Mouse (Mus musculus): ENCODE measurements around the gene Tesc. TPM values are rescaled to one million over a fixed set of nuclear protein-coding genes. Genes with fewer than 3 reads are reported as not detected.

Gene Tesc
- polyA plus RNA-seq, 2 experiments = 0.58 to 1.2 TPM

DNA sequence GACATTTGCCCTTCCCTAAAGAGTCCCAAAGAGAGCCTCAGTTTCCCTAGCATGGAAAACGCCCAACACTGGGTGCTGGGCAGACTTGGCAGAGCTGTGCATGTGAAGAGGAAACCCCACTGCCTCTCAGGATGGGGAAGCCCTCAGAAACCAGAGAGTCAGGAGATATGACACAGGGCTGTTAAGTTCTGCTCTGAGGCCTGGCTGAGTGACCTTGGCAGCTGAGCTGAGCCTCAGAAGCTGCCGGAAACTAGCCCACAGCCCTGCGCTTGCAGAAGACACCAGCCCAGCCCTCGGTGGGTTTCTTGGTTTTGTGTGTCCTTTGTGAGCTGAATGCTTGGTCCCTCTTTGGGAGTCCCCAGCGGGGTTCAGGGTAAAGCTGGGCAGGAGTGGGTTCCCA lies 21.4 kb downstream of the Tesc start:
- no peak for ATAC-seq (ENCODE audit: insufficient read depth)
- Histone ChIP-seq H3K27me3 (ENCODE audit: control insufficient read depth, insufficient read depth, low read length) (no peaks in the 10 kb centered on the region), H3K4me3 (ENCODE audit: insufficient read depth in 1 of 2, low read depth in 2 of 2, low read length in 2 of 2) (no peak overlapping the region), H3K9me3 (ENCODE audit: control insufficient read depth, low read length) (no peaks in the 10 kb centered on the region), H3K36me3 (replicated peaks; ENCODE audit: control insufficient read depth, insufficient read depth, low read depth) (no peaks in the 10 kb centered on the region), H3K4me2 (ENCODE audit: low read depth) (no peak overlapping the region), H3K9ac (replicated peaks) (no peak overlapping the region), H3K27ac (no peak overlapping the region), H3K4me1 (replicated peaks; ENCODE audit: control insufficient read depth in 2 of 2, insufficient read depth in 2 of 2, low read length in 1 of 2) (0 out of 4 replicates have a peak, but pooled peaks cover 0 to 5% of the 10 kb centered on the region in 2 experiments)
- no peak for DNase-seq (ENCODE audit: low read depth in 3 of 3, low spot score in 3 of 3)
- 25% methylated on average over 5 of the region's 5 CpGs for WGBS (ENCODE audit: insufficient replicate concordance)
- no peak for TF ChIP-seq CTCF (IDR thresholded peaks at IDR 0.05; ENCODE audit: low read depth)

DNA sequence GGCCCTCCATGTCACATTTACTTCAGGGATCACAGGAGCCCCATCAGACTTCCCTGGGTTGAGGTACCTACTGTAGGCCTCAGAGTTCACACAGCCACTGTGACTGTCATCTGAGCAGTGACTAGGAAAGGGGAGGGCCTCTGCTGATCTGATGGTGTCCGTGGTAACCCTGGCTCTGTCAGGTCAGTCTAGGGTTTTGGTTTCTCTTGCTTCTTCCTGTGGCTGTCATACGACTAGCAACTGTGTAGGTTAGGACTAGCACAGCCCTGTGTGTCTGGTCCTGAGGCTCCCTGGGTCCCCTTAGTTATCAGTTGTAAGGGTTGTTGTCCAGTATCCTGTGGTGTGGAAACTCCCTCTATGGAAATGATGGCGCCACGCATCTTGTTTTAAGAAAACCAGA lies 23.2 kb downstream of the Tesc start:
- TF ChIP-seq EP300 (IDR thresholded peaks at IDR 0.05; ENCODE audit: low read depth) (no peak), CTCF (IDR thresholded peaks at IDR 0.05; ENCODE audit: low read depth) (no peak)
- DNase-seq (ENCODE audit: low read depth in 3 of 3, low spot score in 3 of 3) (no peak), ATAC-seq (ENCODE audit: insufficient read depth) (no peak)
- 20% methylated on average over 4 of the region's 4 CpGs for WGBS (ENCODE audit: insufficient replicate concordance)
- Histone ChIP-seq H3K9ac (replicated peaks) (no peak overlapping the region), H3K9me3 (ENCODE audit: control insufficient read depth, low read length) (no peaks in the 10 kb centered on the region), H3K27ac (no peak overlapping the region), H3K4me3 (ENCODE audit: insufficient read depth in 1 of 2, low read depth in 2 of 2, low read length in 2 of 2) (no peak overlapping the region), H3K4me2 (ENCODE audit: low read depth) (no peak overlapping the region), H3K27me3 (ENCODE audit: control insufficient read depth, insufficient read depth, low read length) (no peaks in the 10 kb centered on the region), H3K36me3 (replicated peaks; ENCODE audit: control insufficient read depth, insufficient read depth, low read depth) (no peaks in the 10 kb centered on the region), H3K4me1 (replicated peaks; ENCODE audit: control insufficient read depth in 2 of 2, insufficient read depth in 2 of 2, low read length in 1 of 2) (0 out of 4 replicates have a peak, but pooled peaks cover 0 to 5% of the 10 kb centered on the region in 2 experiments)

DNA sequence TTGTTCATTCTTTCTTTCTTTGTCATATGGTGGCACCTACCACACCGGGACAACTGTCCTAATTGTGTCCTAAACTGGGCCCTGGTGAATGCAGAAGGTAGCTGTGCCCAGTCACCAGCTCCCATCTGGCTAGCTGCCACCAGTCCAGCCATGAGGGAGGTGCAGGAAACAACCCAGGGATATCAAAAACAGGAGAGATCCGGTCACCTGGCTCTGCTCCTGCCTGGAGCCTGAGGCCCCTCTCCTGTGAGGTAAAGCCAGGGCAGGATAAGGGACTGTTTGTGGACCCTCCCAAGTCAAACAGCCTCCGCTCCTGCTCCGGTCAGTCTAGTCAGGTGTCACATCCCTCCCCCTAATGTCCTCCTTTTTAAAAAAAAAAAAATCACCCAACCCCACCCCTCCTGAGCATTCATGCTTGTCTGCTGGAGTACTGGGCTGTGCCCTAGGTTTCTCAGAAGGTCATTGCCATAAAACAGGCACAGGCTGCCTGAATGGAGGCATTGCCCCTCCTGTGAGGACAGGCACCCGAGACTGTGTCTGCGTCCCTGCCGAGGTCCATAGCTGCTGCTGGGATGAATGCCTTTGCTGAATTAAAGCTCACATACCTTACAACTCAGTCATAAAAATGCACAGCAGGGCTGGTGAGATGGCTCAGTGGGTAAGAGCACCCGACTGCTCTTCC lies 24.6 kb downstream of the Tesc start:
- DNase-seq (ENCODE audit: low read depth in 3 of 3, low spot score in 3 of 3) (no peak), ATAC-seq (ENCODE audit: insufficient read depth) (no peak)
- no peak overlapping the region for H3K9ac ChIP-seq (replicated peaks)
- no peaks in the 10 kb centered on the region for H3K27me3 ChIP-seq (ENCODE audit: control insufficient read depth, insufficient read depth, low read length)
- H3K4me3 ChIP-seq (ENCODE audit: insufficient read depth in 1 of 2, low read depth in 2 of 2, low read length in 2 of 2) = no peak overlapping the region
- H3K36me3 ChIP-seq (replicated peaks; ENCODE audit: control insufficient read depth, insufficient read depth, low read depth) = no peaks in the 10 kb centered on the region
- TF ChIP-seq CTCF (IDR thresholded peaks at IDR 0.05; ENCODE audit: low read depth) (no peak), EP300 (IDR thresholded peaks at IDR 0.05; ENCODE audit: low read depth) (no peak)
- no peak overlapping the region for H3K4me2 ChIP-seq (ENCODE audit: low read depth)
- H3K4me1 ChIP-seq (replicated peaks; ENCODE audit: control insufficient read depth in 2 of 2, insufficient read depth in 2 of 2, low read length in 1 of 2) = 0 out of 4 replicates have a peak, but pooled peaks cover 0 to 3% of the 10 kb centered on the region in 2 experiments
- WGBS (ENCODE audit: insufficient replicate concordance) = 56% methylated on average over 8 of the region's 8 CpGs
- H3K27ac ChIP-seq = no peak overlapping the region
- no peaks in the 10 kb centered on the region for H3K9me3 ChIP-seq (ENCODE audit: control insufficient read depth, low read length)

DNA sequence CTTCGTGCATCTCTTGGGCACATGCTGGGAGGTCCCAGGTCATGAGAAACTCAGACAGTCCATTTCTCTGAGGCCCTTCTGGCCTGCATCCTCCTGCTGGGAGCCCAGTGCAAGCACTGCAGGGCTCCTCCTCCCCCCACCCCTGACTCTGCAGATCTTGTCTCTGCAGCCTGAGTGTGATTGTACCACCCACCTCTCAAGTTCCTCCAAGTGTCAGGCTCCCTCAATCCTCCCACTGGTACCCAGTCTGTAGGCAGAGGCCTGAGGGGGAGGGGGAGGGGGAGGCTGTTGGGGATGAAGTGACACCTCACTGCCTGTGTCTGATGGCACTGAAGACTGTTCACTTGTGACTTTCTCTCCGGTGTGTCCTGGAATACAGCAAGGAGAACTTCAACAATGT lies 25.7 kb downstream of the Tesc start:
- H3K9me3 ChIP-seq (ENCODE audit: control insufficient read depth, low read length) = no peaks in the 10 kb centered on the region
- WGBS (ENCODE audit: insufficient replicate concordance) = 79% methylated on average over 2 of the region's 2 CpGs
- H3K9ac ChIP-seq (replicated peaks) = no peak overlapping the region
- no peak overlapping the region for H3K4me2 ChIP-seq (ENCODE audit: low read depth)
- H3K4me3 ChIP-seq (ENCODE audit: insufficient read depth in 1 of 2, low read depth in 2 of 2, low read length in 2 of 2) = no peak overlapping the region
- H3K36me3 ChIP-seq (replicated peaks; ENCODE audit: control insufficient read depth, insufficient read depth, low read depth) = no peaks in the 10 kb centered on the region
- 0 out of 4 replicates have a peak, but pooled peaks cover 0 to 3% of the 10 kb centered on the region in 2 experiments for H3K4me1 ChIP-seq (replicated peaks; ENCODE audit: control insufficient read depth in 2 of 2, insufficient read depth in 2 of 2, low read length in 1 of 2)
- ATAC-seq (ENCODE audit: insufficient read depth) (no peak), DNase-seq (ENCODE audit: low read depth in 3 of 3, low spot score in 3 of 3) (no peak)
- TF ChIP-seq EP300 (IDR thresholded peaks at IDR 0.05; ENCODE audit: low read depth) (no peak), CTCF (IDR thresholded peaks at IDR 0.05; ENCODE audit: low read depth) (no peak)
- no peaks in the 10 kb centered on the region for H3K27me3 ChIP-seq (ENCODE audit: control insufficient read depth, insufficient read depth, low read length)
- H3K27ac ChIP-seq = no peak overlapping the region

DNA sequence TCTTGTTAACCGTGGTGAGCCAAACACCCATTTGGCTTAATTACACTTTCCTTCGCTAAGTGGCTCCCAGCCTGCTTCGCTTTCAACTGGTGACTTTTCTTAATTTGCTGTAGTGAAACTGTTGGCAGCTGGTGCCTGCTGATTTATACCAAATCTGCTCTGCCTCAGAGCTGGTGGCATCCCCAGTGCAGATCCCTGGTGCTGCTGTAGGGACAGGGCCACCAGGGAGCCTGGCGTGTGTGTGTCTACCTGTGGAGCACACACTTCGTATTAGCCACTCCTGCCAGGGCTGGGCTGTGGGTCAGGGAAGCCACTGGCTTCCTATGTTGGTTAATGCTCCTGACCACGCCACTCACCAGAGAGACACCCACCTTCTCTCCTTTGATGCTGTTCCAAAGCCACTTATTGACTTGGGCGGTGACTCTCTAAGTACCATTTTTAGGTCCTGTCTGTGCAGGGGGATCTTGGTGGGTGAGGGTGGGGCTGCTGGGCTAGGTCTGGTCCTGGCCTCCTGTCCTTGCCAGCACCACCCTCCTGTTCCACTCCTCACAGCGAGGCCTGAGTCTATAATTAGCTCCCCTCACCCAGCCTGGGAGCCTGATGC lies 30.1 kb downstream of the Tesc start:
- TF ChIP-seq CTCF (IDR thresholded peaks at IDR 0.05; ENCODE audit: low read depth) = no peak
- TF ChIP-seq EP300 (IDR thresholded peaks at IDR 0.05; ENCODE audit: low read depth) = no peak
- 0 out of 4 replicates have a peak, but pooled peaks cover 0 to 2% of the 10 kb centered on the region in 2 experiments for H3K4me1 ChIP-seq (replicated peaks; ENCODE audit: control insufficient read depth in 2 of 2, insufficient read depth in 2 of 2, low read length in 1 of 2)
- H3K36me3 ChIP-seq (replicated peaks; ENCODE audit: control insufficient read depth, insufficient read depth, low read depth) = no peaks in the 10 kb centered on the region
- DNase-seq (ENCODE audit: low read depth in 3 of 3, low spot score in 3 of 3) = no peak
- H3K4me2 ChIP-seq (ENCODE audit: low read depth) = no peak overlapping the region
- no peaks in the 10 kb centered on the region for H3K27me3 ChIP-seq (ENCODE audit: control insufficient read depth, insufficient read depth, low read length)
- ATAC-seq (ENCODE audit: insufficient read depth) = no peak
- H3K4me3 ChIP-seq (ENCODE audit: insufficient read depth in 1 of 2, low read depth in 2 of 2, low read length in 2 of 2) = no peak overlapping the region
- no peak overlapping the region for H3K27ac ChIP-seq
- WGBS (ENCODE audit: insufficient replicate concordance) = 41% methylated on average over 8 of the region's 8 CpGs
- no peaks in the 10 kb centered on the region for H3K9me3 ChIP-seq (ENCODE audit: control insufficient read depth, low read length)
- no peak overlapping the region for H3K9ac ChIP-seq (replicated peaks)

Data from liver, embryonic 14.5 days (tissue).